Mouse (Mus musculus): ENCODE measurements at regions not wholly inside any gene's neighbourhood (a gene's known extent, or its start where the extent isn't known, plus 50 kb on each side); places are given as distances from the start of the nearest gene placed in this dataset.

- TF ChIP-seq CTCF (IDR thresholded peaks at IDR 0.05) (no peak), EP300 (IDR thresholded peaks at IDR 0.05) (no peak)
Observed at GRCm38 (mm10) chr14:60529022-60529421, 104.8 kb upstream of the Spata13 start.

Data from lung, postnatal 0 days (tissue).